Mouse (Mus musculus) heart, embryonic 11.5 days (tissue): Measurements from ENCODE around the gene Fam3b. TPM values are rescaled to one million over a fixed set of nuclear protein-coding genes. Genes with fewer than 3 reads are reported as not detected.

Source experiments
- ATAC-seq: fragments of 200-750 bp; cut with Nextera tagmentation; replicated peaks from 2 replicates; pipeline ENCODE4 v1.8.0; 2017; ENCODE audit warnings: moderate library complexity; ENCODE audit not compliant: insufficient number of reproducible peaks, low FRiP score, low TSS enrichment
- H3K27ac ChIP-seq: fragments of 300-500 bp; sonication (generic); 2 replicates; pipeline ENCODE4 v1.5.1; 2014; ENCODE audit warnings: mild to moderate bottlenecking, low read depth, low read length
- H3K27me3 ChIP-seq: fragments of 300-500 bp; sonication (generic); 2 replicates; pipeline ENCODE4 v1.6.1; 2014; ENCODE audit warnings: mild to moderate bottlenecking, low read length, mixed read lengths; ENCODE audit not compliant: control insufficient read depth, insufficient read depth
- H3K36me3 ChIP-seq: fragments of 300-500 bp; sonication (generic); 2 replicates; pipeline ENCODE4 v1.6.1; 2014; ENCODE audit warnings: mild to moderate bottlenecking, low read length, moderate library complexity, mixed read lengths; ENCODE audit not compliant: control insufficient read depth, insufficient read depth
- H3K4me1 ChIP-seq: fragments of 300-500 bp; sonication (generic); 2 replicates; pipeline ENCODE4 v1.6.1; 2014; ENCODE audit warnings: low read length; ENCODE audit not compliant: control insufficient read depth, insufficient read depth
- H3K4me2 ChIP-seq: fragments of 300-500 bp; sonication (generic); 2 replicates; pipeline ENCODE4 v1.6.1; 2014; ENCODE audit warnings: mild to moderate bottlenecking, moderate library complexity
- H3K4me3 ChIP-seq: fragments of 300-500 bp; sonication (generic); 2 replicates; pipeline ENCODE4 v1.5.1; 2014; ENCODE audit warnings: low read depth, low read length
- H3K9ac ChIP-seq: fragments of 300-500 bp; sonication (generic); 2 replicates; pipeline ENCODE4 v1.6.1; 2014; ENCODE audit warnings: mild to moderate bottlenecking, low read depth, low read length, moderate library complexity
- H3K9me3 ChIP-seq: fragments of 300-500 bp; sonication (generic); replicated peaks from 2 replicates; pipeline ENCODE4 v1.6.1; 2016; ENCODE audit warnings: low read length; ENCODE audit not compliant: control insufficient read depth
- WGBS: fragments of 180-500 bp; shearing (Covaris S2); extraction: QIAGEN DNeasy Blood & Tissue Kit; methylation state at CpG from one replicate; pipeline ENCODE4 v1.1.7; 2014; ENCODE audit not compliant: insufficient replicate concordance; 5-methylcytosine and 5-hydroxymethylcytosine counted together
- polyA plus RNA-seq: library from polyadenylated mRNA; unstranded; fragments of >200 nt; fragmentation: Nextera tagmentation; extraction: Ambion mirVana; gene quantifications from 2 replicates; pipeline ENCODE4 v1.2.1, GENCODE M21; 2014

Gene Fam3b
- polyA plus RNA-seq, 1 experiment from 2014 or later: not detected

DNA sequence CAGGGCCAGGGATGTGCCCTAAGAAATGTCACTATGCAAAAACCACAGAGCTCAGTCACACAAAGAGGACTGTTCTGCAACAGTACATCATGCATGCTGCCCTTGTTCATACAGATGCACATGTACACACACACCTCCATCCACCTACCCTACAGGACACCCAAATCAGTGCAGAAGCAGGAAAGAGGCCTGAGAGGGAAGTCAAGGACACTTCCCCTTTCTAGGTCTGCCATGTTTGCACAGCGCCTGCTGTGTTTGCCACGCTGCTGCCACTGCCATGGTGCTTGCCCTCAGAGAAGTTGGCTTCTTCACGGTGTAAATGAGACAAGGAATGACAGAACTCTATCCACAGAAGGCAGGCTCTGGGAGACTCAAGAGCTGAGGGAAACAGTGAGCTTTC is 10.8 kb downstream of the Fam3b start:
- no peak overlapping the region for H3K9ac ChIP-seq
- no peaks in the 10 kb centered on the region for H3K27me3 ChIP-seq
- H3K9me3 ChIP-seq: no peaks in the 10 kb centered on the region
- no peak overlapping the region for H3K4me3 ChIP-seq
- no peak overlapping the region for H3K4me2 ChIP-seq
- no peak overlapping the region for H3K27ac ChIP-seq
- H3K4me1 ChIP-seq: no peaks in the 10 kb centered on the region
- WGBS: 76% methylated on average over 3 of the region's 3 CpGs
- no peak for ATAC-seq
- no peaks in the 10 kb centered on the region for H3K36me3 ChIP-seq

DNA sequence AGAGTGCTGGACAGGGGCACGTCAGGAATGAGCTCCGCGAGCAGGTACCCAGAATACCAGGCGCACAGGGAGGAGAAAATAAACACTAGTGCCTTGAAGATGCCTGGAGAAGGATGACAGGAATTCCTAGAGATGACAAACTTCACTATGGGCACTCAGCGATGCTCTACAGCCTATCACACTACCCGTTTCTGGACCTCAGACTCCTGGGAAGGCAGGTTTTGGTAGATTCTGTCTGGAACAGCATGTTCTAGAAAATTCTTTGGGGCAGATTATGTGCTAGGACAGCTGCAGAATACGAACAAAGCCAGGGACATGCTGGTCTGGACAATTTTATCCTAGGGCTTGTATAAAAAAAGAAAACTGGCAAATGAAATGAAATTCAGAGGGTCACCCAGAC is 13.7 kb downstream of the Fam3b start:
- no peaks in the 10 kb centered on the region for H3K27me3 ChIP-seq
- no peak overlapping the region for H3K27ac ChIP-seq
- no peak for ATAC-seq
- WGBS: 76% methylated on average over 7 of the region's 7 CpGs
- H3K4me3 ChIP-seq: no peak overlapping the region
- H3K9me3 ChIP-seq: no peaks in the 10 kb centered on the region
- no peaks in the 10 kb centered on the region for H3K36me3 ChIP-seq
- H3K4me1 ChIP-seq: no peaks in the 10 kb centered on the region
- H3K9ac ChIP-seq: no peak overlapping the region
- no peak overlapping the region for H3K4me2 ChIP-seq

DNA sequence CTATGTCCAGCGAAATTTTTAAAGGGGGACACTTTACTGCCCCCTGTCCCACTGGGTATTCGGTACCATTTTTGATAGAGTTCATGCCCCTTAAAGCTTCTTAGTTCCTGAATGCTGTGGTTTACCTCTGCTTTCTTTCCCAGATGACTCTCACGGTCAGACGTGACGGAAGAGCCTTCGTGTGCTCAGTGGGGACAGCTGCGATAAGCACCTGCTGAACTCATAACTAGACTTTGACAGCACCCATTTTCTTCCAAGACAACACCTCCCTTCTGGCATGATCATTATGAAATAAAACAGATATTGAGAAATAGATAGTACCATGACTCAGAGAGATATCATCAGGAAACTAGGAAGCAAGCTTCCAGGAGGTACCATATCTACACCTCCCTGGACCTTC is 15.2 kb downstream of the Fam3b start:
- H3K36me3 ChIP-seq: no peaks in the 10 kb centered on the region
- no peaks in the 10 kb centered on the region for H3K27me3 ChIP-seq
- H3K4me1 ChIP-seq: no peaks in the 10 kb centered on the region
- no peak overlapping the region for H3K4me2 ChIP-seq
- WGBS: 89% methylated on average over 7 of the region's 7 CpGs
- H3K9ac ChIP-seq: no peak overlapping the region
- no peaks in the 10 kb centered on the region for H3K9me3 ChIP-seq
- no peak overlapping the region for H3K4me3 ChIP-seq
- no peak overlapping the region for H3K27ac ChIP-seq
- no peak for ATAC-seq

DNA sequence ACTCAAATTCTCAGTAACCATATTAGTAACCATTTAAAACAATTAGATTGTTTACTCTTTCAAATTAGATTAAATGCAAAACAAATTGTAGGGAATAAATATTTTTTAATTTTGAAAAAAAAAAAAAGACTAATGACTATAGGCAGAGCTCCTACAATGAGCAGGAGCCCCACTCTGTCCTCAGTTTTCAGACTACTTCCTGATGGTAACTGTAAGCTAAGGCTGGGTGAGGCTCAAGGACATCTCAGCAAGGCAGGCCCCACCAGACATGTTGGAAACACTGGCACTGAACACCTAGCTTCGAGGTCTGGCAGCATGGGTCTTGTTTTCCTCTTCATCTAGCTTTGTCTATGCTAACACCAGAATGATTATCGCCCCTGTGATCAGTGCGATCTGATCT is 16.5 kb downstream of the Fam3b start:
- Histone ChIP-seq H3K27me3 (no peaks in the 10 kb centered on the region), H3K36me3 (no peaks in the 10 kb centered on the region), H3K9me3 (no peaks in the 10 kb centered on the region), H3K4me1 (no peaks in the 10 kb centered on the region), H3K4me3 (no peak overlapping the region), H3K4me2 (no peak overlapping the region), H3K9ac (no peak overlapping the region), H3K27ac (no peak overlapping the region)
- WGBS: 82% methylated on average over 3 of the region's 3 CpGs
- no peak for ATAC-seq

DNA sequence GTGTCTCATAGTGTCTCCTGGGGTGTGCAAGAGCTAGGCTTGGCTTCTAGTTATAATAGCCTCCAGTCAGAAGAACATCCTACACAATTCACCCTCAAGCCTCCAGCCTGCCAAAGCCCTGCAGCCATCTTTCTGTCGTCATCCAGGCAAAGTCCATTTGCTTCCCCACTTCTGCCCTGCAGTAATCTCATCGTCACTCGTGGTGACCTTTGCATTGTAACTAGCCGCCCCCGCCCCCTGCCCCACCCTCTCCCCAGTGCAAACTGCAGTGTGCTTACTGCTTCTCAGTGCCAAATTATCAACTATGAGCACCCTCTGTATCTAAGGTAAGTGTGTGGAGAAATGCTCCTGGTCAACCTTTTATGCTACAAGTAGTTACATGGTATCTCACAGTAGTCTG is 16.9 kb downstream of the Fam3b start:
- H3K9me3 ChIP-seq: no peaks in the 10 kb centered on the region
- no peaks in the 10 kb centered on the region for H3K27me3 ChIP-seq
- no peak overlapping the region for H3K4me3 ChIP-seq
- no peaks in the 10 kb centered on the region for H3K4me1 ChIP-seq
- H3K4me2 ChIP-seq: no peak overlapping the region
- 48% methylated on average over 5 of the region's 5 CpGs for WGBS
- H3K9ac ChIP-seq: no peak overlapping the region
- no peaks in the 10 kb centered on the region for H3K36me3 ChIP-seq
- H3K27ac ChIP-seq: no peak overlapping the region
- ATAC-seq: no peak

DNA sequence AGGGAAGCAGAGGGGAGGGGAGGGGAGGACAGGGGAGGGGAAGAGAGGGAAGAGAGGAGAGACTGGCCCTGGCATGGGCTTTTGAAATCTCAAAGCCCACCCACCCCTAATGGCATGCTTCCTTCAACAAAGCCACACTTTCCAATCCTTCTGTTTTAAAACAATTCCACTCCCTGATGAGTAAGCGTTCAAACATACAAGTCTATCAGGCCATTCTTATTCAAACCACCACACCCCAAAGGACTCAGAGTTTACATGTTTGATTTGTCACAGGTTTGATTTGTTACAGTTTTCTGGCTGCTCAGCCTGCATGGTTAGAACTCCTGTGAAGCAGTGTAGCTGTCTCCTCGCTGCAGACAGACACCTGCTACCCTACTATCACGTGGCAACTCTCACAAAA is 18.6 kb downstream of the Fam3b start:
- 49% methylated on average over 3 of the region's 3 CpGs for WGBS
- Histone ChIP-seq H3K27me3 (no peaks in the 10 kb centered on the region), H3K4me1 (no peaks in the 10 kb centered on the region)

DNA sequence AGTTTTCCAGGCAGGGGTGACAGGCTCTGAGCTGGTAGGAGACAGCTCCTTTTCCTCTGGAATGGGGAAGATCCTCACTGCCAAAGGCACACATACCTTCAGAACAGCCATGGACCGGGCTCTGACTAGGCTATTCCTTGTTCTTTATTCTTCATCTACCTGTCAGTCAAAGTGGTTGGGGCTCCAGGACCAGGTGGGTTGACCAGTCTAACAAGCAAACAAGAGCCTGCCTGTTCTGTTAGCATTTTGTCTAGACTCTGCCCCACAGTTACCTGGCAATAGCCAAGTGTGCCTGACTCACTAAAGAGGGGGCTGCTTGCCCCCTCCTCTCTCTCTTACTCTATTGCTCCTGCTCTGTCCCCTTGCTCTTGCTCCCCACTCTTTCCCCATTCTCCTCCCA is 22.2 kb downstream of the Fam3b start:
- Histone ChIP-seq H3K9ac (no peak overlapping the region), H3K27ac (no peak overlapping the region), H3K9me3 (no peaks in the 10 kb centered on the region), H3K4me2 (no peak overlapping the region), H3K27me3 (no peaks in the 10 kb centered on the region), H3K36me3 (no peaks in the 10 kb centered on the region), H3K4me3 (no peak overlapping the region), H3K4me1 (no peaks in the 10 kb centered on the region)
- no peak for ATAC-seq
- 75% methylated on average over 1 of the region's 1 CpGs for WGBS

More for the DNA sequence above, 18.6 kb downstream of the Fam3b start:
- no peak overlapping the region for H3K9ac ChIP-seq
- H3K9me3 ChIP-seq: no peaks in the 10 kb centered on the region
- no peak overlapping the region for H3K27ac ChIP-seq
- no peak overlapping the region for H3K4me3 ChIP-seq
- H3K4me2 ChIP-seq: no peak overlapping the region
- no peak for ATAC-seq
- no peaks in the 10 kb centered on the region for H3K36me3 ChIP-seq

DNA sequence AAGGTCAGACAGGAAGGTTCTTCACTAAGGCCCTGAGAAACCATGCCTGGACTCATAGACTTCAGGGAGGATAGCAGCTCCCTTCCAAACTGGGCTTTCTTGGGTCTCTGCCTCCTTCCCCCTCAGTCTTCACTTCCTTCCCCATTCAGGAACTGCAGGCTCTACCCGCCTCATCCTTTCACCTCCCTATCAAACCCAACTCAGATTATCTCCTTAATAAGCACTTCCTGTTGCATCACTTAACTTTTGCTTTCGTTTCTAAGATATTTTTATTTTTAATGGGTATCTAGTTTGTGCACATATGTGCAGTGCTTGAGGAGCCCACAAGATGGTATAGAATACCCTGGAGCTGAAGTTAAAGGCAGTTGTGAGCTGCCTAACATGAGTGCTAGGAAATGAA is 36.0 kb downstream of the Fam3b start:
- ATAC-seq: no peak
- Histone ChIP-seq H3K9ac (no peak overlapping the region), H3K4me3 (no peak overlapping the region), H3K9me3 (no peaks in the 10 kb centered on the region), H3K36me3 (no peaks in the 10 kb centered on the region), H3K4me1 (no peaks in the 10 kb centered on the region), H3K27me3 (no peaks in the 10 kb centered on the region), H3K4me2 (no peak overlapping the region), H3K27ac (no peak overlapping the region)
- WGBS: 46% methylated on average over 2 of the region's 2 CpGs

DNA sequence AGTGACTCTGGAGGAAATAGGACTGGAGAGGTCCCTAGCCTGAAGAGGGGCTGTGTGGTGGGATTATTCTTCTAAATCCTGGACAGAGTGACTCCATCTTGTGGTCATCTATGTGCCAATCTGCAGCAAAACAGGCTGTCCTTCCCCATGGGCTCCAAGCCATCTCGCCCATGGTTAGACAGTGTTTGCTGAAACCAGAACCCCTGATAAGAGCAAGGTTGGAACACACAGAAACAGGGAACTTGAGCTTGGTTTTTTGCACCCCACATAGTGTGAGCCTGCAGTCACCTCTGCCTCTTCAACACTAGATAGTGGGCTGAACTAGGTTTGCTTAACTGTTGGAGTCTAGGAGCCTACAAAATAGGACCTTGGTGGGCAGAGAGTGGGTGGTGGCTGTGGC is 38.1 kb downstream of the Fam3b start:
- no peak overlapping the region for H3K9ac ChIP-seq
- H3K4me3 ChIP-seq: no peak overlapping the region
- H3K27ac ChIP-seq: no peak overlapping the region
- 79% methylated on average over 1 of the region's 1 CpGs for WGBS
- H3K36me3 ChIP-seq: no peaks in the 10 kb centered on the region
- H3K9me3 ChIP-seq: no peaks in the 10 kb centered on the region
- no peaks in the 10 kb centered on the region for H3K4me1 ChIP-seq
- H3K27me3 ChIP-seq: no peaks in the 10 kb centered on the region
- no peak for ATAC-seq
- no peak overlapping the region for H3K4me2 ChIP-seq
